In the genomic region with DNA sequence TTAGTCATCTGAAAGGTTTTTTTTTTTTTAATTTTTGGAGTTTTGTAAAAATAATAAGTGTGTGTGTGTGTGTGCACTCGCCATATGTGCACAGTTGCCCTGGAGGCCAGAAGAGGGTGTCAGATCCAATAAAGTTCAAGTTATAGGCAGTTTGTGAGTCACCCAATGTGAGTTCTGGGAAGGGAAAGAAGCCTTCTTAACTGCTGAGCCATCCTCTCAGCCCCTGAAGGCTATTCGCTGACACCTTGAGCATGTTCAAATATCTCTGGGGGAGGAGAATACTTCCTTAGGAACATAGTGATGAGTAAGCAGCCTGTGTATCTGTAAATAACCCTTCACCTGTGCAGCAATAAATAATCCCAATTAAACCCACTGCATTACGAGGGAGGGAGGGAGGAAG, we compare ENCODE assay signal across 29 mouse cellular contexts.
DNase-seq lines count a peak whose midpoint lies in the region; ATAC-seq and TF ChIP-seq lines count a peak whose summit lies in the region.
"Had no signal": no experiment of that assay in that cellular context is flagged by ENCODE, and none has a peak within 500 bp of the region (broad histone marks: within the 10 kb centered on the region; RNA-seq: fewer than 3 reads in every experiment).

No protein-coding gene starts in this region.

- H3K4me1 ChIP-seq in kidney, embryonic 15.5 days: no peaks in the 10 kb centered on the region
- H3K4me1 ChIP-seq in intestine, embryonic 16.5 days (ENCODE audit: control insufficient read depth, insufficient read depth, low read length): no peaks in the 10 kb centered on the region
- H3K4me1 ChIP-seq: embryonic facial prominence, embryonic 10.5 days; embryonic facial prominence, embryonic 13.5 days; forebrain, embryonic 12.5 days; forebrain, embryonic 15.5 days; heart, embryonic 12.5 days; heart, embryonic 15.5 days; hindbrain, embryonic 10.5 days; hindbrain, embryonic 13.5 days had no signal

- H3K36me3 ChIP-seq in kidney, embryonic 15.5 days: no peaks in the 10 kb centered on the region
- H3K36me3 ChIP-seq in intestine, embryonic 16.5 days (ENCODE audit: control insufficient read depth, insufficient read depth, low read length): no peaks in the 10 kb centered on the region
- H3K36me3 ChIP-seq: embryonic facial prominence, embryonic 10.5 days; embryonic facial prominence, embryonic 13.5 days; forebrain, embryonic 12.5 days; forebrain, embryonic 15.5 days; heart, embryonic 12.5 days; heart, embryonic 15.5 days; hindbrain, embryonic 10.5 days; hindbrain, embryonic 13.5 days had no signal

- intact Hi-C loops in gastrocnemius, adult 2 months (cut with DNase I): no loop called here

- peak overlapping the region; percentile 85 for H3K27ac ChIP-seq in gastrocnemius, adult 2 months
- H3K27ac ChIP-seq in kidney, embryonic 15.5 days: no peak overlapping the region
- no peak overlapping the region for H3K27ac ChIP-seq in intestine, embryonic 16.5 days (ENCODE audit: low read length)
- H3K27ac ChIP-seq: embryonic facial prominence, embryonic 10.5 days; embryonic facial prominence, embryonic 13.5 days; forebrain, embryonic 12.5 days; forebrain, embryonic 15.5 days; heart, embryonic 15.5 days; hindbrain, embryonic 10.5 days; hindbrain, embryonic 13.5 days had no signal

- H3K4me2 ChIP-seq in kidney, embryonic 15.5 days: no peak overlapping the region
- H3K4me2 ChIP-seq in intestine, embryonic 16.5 days (ENCODE audit: low read depth, low read length): no peak overlapping the region
- H3K4me2 ChIP-seq: embryonic facial prominence, embryonic 13.5 days; forebrain, embryonic 12.5 days; forebrain, embryonic 15.5 days; heart, embryonic 12.5 days; heart, embryonic 15.5 days; hindbrain, embryonic 13.5 days had no signal

- WGBS in kidney, embryonic 15.5 days: 46% methylated on average over 3 of the region's 3 CpGs
- WGBS in intestine, embryonic 16.5 days: 68% methylated on average over 3 of the region's 3 CpGs

- H3K27me3 ChIP-seq in kidney, embryonic 15.5 days: no peaks in the 10 kb centered on the region
- H3K27me3 ChIP-seq in intestine, embryonic 16.5 days (replicated peaks; ENCODE audit: control insufficient read depth, insufficient read depth, low read length): no peaks in the 10 kb centered on the region
- H3K27me3 ChIP-seq: embryonic facial prominence, embryonic 13.5 days; forebrain, embryonic 12.5 days; forebrain, embryonic 15.5 days; heart, embryonic 12.5 days; heart, embryonic 15.5 days; hindbrain, embryonic 13.5 days had no signal

- no peak overlapping the region for H3K4me3 ChIP-seq in gastrocnemius, adult 2 months
- H3K4me3 ChIP-seq in kidney, embryonic 15.5 days (replicated peaks): no peak overlapping the region
- no peak overlapping the region for H3K4me3 ChIP-seq in intestine, embryonic 16.5 days (ENCODE audit: low read length)
- H3K4me3 ChIP-seq: embryonic facial prominence, embryonic 10.5 days; embryonic facial prominence, embryonic 13.5 days; erythroblast, embryonic 14.5 days; forebrain, embryonic 12.5 days; forebrain, embryonic 15.5 days; heart, embryonic 12.5 days; heart, embryonic 15.5 days; hindbrain, embryonic 10.5 days; hindbrain, embryonic 13.5 days had no signal

- ATAC-seq in kidney, embryonic 15.5 days (replicated peaks; ENCODE audit: low FRiP score): peak; percentile 64
- no peak for ATAC-seq in intestine, embryonic 16.5 days
- ATAC-seq: activated CD4-positive, CD25-positive, alpha-beta regulatory T cell, adult 4 months; CD4-positive, CD25-positive, alpha-beta regulatory T cell, adult 4 months; forebrain, embryonic 15.5 days; hindbrain, embryonic 16.5 days had no signal

- TF ChIP-seq CTCF in gastrocnemius, adult 2 months (IDR thresholded peaks at IDR 0.05): peak; percentile 20; the same call in 1 of the 2 replicates

- no peak for DNase-seq in gastrocnemius, adult 2 months
- no peak for DNase-seq in gastrocnemius, postnatal 4 days (ENCODE audit: low spot score in 2 of 2)
- no peak for DNase-seq in kidney, postnatal 10 days
- peak; percentile 58 for DNase-seq in retina, adult 2 months (ENCODE audit: low read depth, low spot score)
- DNase-seq in retina, postnatal 1 day: no peak
- DNase-seq: adrenal gland, adult 8-10 months; adrenal gland, postnatal 25 days; cerebellum, adult 11-12 months; cerebellum, adult 8-10 months; cerebellum, postnatal 10 days; cerebellum, postnatal 36 days; embryo, embryonic 11 days; gastrocnemius, postnatal 25 days; heart, postnatal 10 days; heart, postnatal 36 days had no signal

- H3K9me3 ChIP-seq in kidney, embryonic 15.5 days (replicated peaks): no peaks in the 10 kb centered on the region
- no peaks in the 10 kb centered on the region for H3K9me3 ChIP-seq in intestine, embryonic 16.5 days (ENCODE audit: control insufficient read depth, low read length)
- H3K9me3 ChIP-seq: embryonic facial prominence, embryonic 10.5 days; embryonic facial prominence, embryonic 13.5 days; forebrain, embryonic 12.5 days; forebrain, embryonic 15.5 days; heart, embryonic 12.5 days; heart, embryonic 15.5 days; hindbrain, embryonic 10.5 days; hindbrain, embryonic 13.5 days had no signal

- H3K9ac ChIP-seq in kidney, embryonic 15.5 days: no peak overlapping the region
- H3K9ac ChIP-seq in intestine, embryonic 16.5 days (ENCODE audit: low read depth, low read length): no peak overlapping the region
- H3K9ac ChIP-seq: embryonic facial prominence, embryonic 13.5 days; forebrain, embryonic 12.5 days; forebrain, embryonic 15.5 days; heart, embryonic 12.5 days; heart, embryonic 15.5 days; hindbrain, embryonic 13.5 days had no signal
